Mouse (Mus musculus): Measurements from ENCODE around the gene Col16a1. TPM values are rescaled to one million over a fixed set of nuclear protein-coding genes. Genes with fewer than 3 reads are reported as not detected.
A peak's percentile ranks its signal among the peaks of the same experiment; 100 is the strongest.

Col16a1 gene
- polyA plus RNA-seq, 1 experiment from 2014 or later = 29.8 TPM

DNA sequence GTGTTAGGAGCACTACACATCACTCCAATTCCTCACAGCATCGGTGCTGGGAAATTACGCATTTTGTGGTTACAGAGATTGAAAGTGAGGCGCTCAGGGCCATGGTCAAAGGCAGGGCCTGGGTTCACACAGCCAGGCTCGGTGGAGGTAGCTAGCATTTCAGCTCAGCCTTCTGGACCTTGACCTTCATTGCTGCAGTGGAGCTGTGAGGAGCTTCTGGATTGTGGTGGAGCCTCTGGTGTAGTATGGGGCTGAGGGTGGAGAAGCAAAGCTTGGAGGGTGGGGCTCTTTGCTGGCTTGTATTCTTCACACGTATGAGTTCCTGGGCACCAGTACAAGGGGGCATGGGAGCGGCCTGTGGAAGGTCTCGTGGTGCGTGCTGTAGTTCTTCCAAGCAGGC, 24.7 kb upstream of the Col16a1 start:
- Histone ChIP-seq H3K4me2 (replicated peaks) (no peak overlapping the region), H3K27me3 (peaks cover 4% of the 10 kb centered on the region), H3K9me3 (replicated peaks) (no peaks in the 10 kb centered on the region), H3K36me3 (peaks cover 8% of the 10 kb centered on the region; the same call in 1 of the 2 replicates), H3K4me1 (peaks cover 17% of the 10 kb centered on the region), H3K4me3 (no peak overlapping the region), H3K27ac (no peak overlapping the region), H3K9ac (no peak overlapping the region)
- 81% methylated on average over 8 of the region's 8 CpGs for WGBS
- no peak for ATAC-seq (ENCODE audit: low FRiP score)

DNA sequence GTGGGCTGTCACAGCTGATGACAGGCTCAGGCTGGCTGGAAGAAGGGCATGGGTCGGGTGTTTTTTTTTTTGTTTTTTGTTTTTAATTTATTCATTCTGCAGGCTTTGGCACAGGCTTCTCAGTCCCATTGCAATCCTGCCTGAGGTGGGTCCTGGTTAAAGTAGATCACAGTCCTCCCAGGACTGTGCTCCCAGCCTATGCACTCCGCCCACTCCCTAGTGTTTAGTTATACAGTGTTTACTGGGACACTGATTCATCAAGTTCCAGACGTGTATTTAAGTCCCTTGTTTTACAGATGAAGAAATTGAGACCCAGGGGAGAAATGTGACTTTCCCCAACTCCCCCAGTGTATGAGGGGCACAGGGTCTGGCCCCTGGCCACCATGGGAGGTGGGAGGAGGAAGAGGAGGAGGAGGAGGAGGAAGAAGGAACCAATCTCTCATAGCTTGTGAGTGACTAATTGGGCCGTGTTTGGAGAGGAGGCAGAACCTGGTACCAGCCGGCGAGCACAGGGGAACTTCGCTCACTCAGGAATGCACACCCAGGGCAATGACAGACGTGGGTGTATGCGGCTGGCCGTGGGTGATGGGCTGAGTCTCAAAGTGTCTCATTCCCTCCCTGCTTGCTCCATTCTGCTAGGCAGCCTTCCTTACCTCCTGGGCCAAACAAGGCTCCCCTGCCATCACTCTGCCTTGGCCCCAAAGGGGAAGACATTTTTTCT, 24.0 kb upstream of the Col16a1 start:
- no peak for ATAC-seq (ENCODE audit: low FRiP score)

DNA sequence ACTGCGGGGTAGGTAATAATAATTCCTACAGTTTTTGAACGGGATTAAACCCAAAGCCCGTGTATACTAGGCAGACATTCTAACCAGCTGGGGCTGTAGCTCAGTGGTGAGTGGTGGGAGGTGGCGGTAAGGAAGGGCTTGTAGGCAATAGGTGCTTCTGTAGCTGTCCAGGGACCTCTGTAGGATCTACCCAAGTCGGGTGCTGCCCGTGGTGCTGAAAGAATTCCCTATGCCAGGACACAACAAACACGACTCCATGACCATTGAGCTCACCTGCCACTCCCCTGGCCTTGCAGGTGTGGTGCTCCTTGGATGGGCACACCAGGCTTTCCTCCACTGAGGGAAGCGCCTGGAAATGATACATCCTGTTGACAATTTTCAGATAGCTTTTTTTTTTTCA, 22.1 kb upstream of the Col16a1 start:
- no peak overlapping the region for H3K9ac ChIP-seq
- H3K36me3 ChIP-seq = no peaks in the 10 kb centered on the region
- H3K27me3 ChIP-seq = peaks cover under 1% of the 10 kb centered on the region
- no peak overlapping the region for H3K4me3 ChIP-seq
- 49% methylated on average over 8 of the region's 8 CpGs for WGBS
- no peak for ATAC-seq (ENCODE audit: low FRiP score)
- H3K27ac ChIP-seq = no peak overlapping the region
- H3K4me1 ChIP-seq = peaks cover 20% of the 10 kb centered on the region
- H3K9me3 ChIP-seq (replicated peaks) = no peaks in the 10 kb centered on the region
- H3K4me2 ChIP-seq (replicated peaks) = no peak overlapping the region

More for the DNA sequence above, 24.0 kb upstream of the Col16a1 start:
- H3K4me3 ChIP-seq = no peak overlapping the region
- no peaks in the 10 kb centered on the region for H3K9me3 ChIP-seq (replicated peaks)
- H3K27me3 ChIP-seq = peaks cover 4% of the 10 kb centered on the region
- peaks cover 20% of the 10 kb centered on the region for H3K4me1 ChIP-seq
- 0 out of 2 replicates have a peak, but pooled peaks cover 7% of the 10 kb centered on the region for H3K36me3 ChIP-seq
- H3K4me2 ChIP-seq (replicated peaks) = no peak overlapping the region
- no peak overlapping the region for H3K9ac ChIP-seq
- 73% methylated on average over 10 of the region's 10 CpGs for WGBS
- no peak overlapping the region for H3K27ac ChIP-seq

DNA sequence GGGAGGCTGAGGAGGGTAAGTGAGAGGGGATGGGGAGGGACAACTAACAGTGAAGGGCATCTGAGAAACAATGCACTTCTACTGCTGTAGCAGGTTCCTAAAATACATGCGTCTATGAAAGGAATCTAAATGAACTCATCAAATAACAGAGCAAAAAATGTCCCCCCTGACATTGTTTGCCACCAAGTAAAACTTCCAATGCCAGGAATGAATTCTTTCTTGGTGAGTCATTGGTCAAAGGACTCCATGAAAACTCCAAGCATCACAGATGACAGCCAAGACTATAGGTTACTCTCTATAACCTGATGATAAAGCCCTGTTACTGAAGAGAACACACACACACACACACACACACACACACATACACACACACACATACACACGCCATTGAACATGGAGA, 16.5 kb upstream of the Col16a1 start:
- Histone ChIP-seq H3K36me3 (no peaks in the 10 kb centered on the region), H3K27ac (no peak overlapping the region), H3K9ac (no peak overlapping the region), H3K27me3 (peaks cover 12% of the 10 kb centered on the region), H3K4me3 (no peak overlapping the region), H3K4me1 (peaks cover 38% of the 10 kb centered on the region), H3K9me3 (replicated peaks) (no peaks in the 10 kb centered on the region; the same call in 1 of the 2 replicates), H3K4me2 (replicated peaks) (no peak overlapping the region)
- no peak for ATAC-seq (ENCODE audit: low FRiP score)
- 89% methylated on average over 2 of the region's 2 CpGs for WGBS

DNA sequence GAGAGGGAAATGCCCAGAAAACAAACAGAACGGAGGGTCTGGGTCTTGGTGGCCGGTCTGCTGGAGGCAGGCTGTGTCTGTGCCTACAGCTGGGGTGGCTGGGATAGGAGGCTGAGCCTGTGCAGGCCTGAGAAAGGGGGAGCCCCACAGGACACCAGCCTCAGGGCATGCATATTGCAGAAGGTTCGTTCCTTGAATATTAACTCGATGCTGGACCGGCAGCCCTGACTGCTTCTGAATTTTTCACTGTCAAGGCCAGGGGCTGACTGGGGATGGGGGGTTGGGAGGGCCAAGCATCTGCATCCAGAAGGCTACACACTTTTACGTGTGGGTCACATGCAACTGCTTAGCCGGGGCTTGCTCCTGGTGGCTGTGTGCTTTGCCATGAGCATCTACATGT, 14.1 kb upstream of the Col16a1 start:
- H3K27me3 ChIP-seq = peaks cover 12% of the 10 kb centered on the region
- WGBS = 35% methylated on average over 7 of the region's 7 CpGs
- H3K4me1 ChIP-seq = peaks cover 38% of the 10 kb centered on the region
- no peaks in the 10 kb centered on the region; the same call in 1 of the 2 replicates for H3K9me3 ChIP-seq (replicated peaks)
- H3K9ac ChIP-seq = no peak overlapping the region
- no peak overlapping the region for H3K4me3 ChIP-seq
- H3K27ac ChIP-seq = peak overlapping the region; percentile 68
- H3K4me2 ChIP-seq (replicated peaks) = no peak overlapping the region
- ATAC-seq (ENCODE audit: low FRiP score) = peak; percentile 64
- H3K36me3 ChIP-seq = no peaks in the 10 kb centered on the region

DNA sequence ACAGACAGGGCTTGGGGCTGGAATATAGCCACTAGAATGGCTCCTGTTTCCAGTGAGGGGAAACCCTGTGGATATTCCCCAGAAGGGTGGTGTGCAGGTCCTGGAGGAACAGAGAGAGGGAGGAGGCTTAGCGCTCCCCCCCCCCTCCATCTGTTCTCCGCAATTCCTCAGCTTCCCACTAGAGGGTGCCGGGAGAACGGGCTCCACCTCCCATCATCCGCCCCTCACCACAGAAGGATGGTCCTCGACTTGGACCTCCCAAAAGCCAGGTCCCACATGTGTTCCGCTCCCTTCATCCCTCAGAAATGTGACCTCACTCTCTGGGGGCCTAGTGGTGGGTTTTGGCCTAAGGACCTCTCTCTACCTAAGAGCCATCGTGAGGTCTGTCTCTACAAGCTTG, 11.5 kb upstream of the Col16a1 start:
- H3K9ac ChIP-seq = no peak overlapping the region
- H3K36me3 ChIP-seq = no peaks in the 10 kb centered on the region
- peaks cover 12% of the 10 kb centered on the region for H3K27me3 ChIP-seq
- 3% methylated on average over 8 of the region's 8 CpGs for WGBS
- no peak overlapping the region for H3K4me3 ChIP-seq
- no peaks in the 10 kb centered on the region; the same call in 1 of the 2 replicates for H3K9me3 ChIP-seq (replicated peaks)
- ATAC-seq (ENCODE audit: low FRiP score) = peak; percentile 49
- peaks cover 38% of the 10 kb centered on the region for H3K4me1 ChIP-seq
- H3K27ac ChIP-seq = 0 out of 2 replicates have a peak overlapping the region, but pooled peaks have one; percentile 17
- H3K4me2 ChIP-seq (replicated peaks) = 0 out of 2 replicates have a peak overlapping the region, but pooled peaks have one; percentile 25

DNA sequence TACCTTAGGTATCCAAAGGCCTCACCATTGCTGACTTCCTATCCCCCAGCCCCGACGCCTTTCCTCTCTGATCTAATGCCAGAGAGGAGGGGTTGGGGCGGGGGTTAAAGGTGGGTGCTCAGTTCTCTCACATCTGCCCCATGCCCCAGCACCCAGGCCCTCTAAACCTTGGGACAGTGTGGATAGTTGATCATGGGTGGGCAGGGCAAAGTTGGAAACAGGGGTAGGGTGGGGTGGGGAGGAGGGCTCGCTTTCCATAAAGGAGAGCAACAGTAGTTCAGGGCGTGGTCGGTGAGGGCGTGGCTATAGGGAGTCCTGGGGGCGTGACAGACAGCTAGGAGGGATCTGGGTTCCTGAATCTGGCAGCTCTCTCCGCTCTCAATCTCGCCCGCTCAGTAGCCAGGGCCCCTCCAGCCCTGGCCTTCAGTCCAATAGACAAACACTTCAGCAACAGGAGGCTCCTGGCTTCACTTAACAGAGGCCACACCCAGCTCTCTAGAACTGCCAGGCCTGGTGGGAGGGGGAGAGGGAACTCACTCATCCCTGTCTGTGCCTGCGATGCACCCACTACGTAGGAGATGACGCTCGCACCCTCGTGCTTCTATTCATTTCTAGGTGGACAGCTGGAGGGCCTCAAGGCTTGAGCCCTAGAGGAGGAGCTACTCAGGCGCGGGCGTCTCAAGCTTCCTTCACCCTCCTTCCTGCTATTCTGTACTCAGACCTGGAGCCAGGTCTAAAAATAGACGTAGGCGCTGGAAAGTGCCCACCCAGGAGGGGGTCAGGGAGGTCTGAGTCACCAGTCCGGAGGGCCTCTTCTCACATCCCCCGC, 10.9 kb upstream of the Col16a1 start:
- peak overlapping the region; percentile 25; the same call in 1 of the 2 replicates for H3K4me2 ChIP-seq (replicated peaks)
- peak; percentile 23; the same call in 1 of the 2 replicates for ATAC-seq (ENCODE audit: low FRiP score)
- H3K9me3 ChIP-seq (replicated peaks) = no peaks in the 10 kb centered on the region
- peaks cover 38% of the 10 kb centered on the region for H3K4me1 ChIP-seq
- no peaks in the 10 kb centered on the region for H3K36me3 ChIP-seq
- 0 out of 2 replicates have a peak overlapping the region, but pooled peaks have one; percentile 17 for H3K27ac ChIP-seq
- peaks cover 12% of the 10 kb centered on the region for H3K27me3 ChIP-seq
- 18% methylated on average over 23 of the region's 23 CpGs for WGBS
- H3K4me3 ChIP-seq = no peak overlapping the region
- H3K9ac ChIP-seq = no peak overlapping the region

DNA sequence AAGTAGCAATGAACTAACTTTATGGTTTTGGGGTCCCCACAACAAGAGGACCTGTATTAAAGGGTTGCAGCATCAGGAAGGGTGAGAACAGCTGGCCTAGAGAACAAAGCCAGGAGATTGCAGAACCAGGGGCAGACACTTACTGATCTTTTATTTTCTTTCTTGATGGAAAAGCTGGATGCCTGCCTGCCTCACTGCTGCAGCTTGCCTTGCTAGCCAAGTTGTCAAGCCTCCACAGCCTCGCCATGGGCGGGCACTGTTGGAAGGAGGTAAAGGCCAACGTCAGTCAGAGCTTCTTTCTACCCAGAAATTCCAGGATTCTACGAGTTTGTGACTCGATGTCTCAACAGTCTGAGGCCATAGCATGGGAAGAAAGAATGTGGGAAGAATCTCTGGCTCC, 8.3 kb upstream of the Col16a1 start:
- no peak overlapping the region for H3K9ac ChIP-seq
- 49% methylated on average over 5 of the region's 5 CpGs for WGBS

DNA sequence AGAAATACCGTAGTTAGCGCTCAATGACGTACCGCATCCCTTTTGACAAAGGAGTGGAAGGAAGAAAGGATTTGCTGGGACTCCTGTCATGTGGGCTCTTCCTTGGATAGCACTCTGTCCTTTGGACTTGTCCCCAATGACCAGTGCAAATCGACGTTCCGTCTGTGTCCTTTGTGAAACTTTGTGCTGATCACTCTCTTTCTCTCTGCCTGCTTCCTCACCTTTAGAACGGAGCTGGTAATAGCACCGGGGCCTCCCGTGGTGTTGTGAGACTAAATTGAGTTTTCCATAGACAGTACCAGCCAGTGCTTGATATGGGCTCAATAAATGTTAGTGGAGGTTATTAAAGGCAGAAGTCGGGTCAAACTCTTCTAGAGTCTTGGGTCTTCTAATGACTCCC, 6.6 kb upstream of the Col16a1 start:
- ATAC-seq (ENCODE audit: low FRiP score) = no peak
- Histone ChIP-seq H3K4me2 (replicated peaks) (no peak overlapping the region), H3K27me3 (peaks cover 3% of the 10 kb centered on the region; the same call in 1 of the 2 replicates), H3K4me1 (peaks cover 25% of the 10 kb centered on the region), H3K4me3 (no peak overlapping the region), H3K9ac (no peak overlapping the region), H3K27ac (no peak overlapping the region), H3K36me3 (no peaks in the 10 kb centered on the region), H3K9me3 (replicated peaks) (no peaks in the 10 kb centered on the region)
- 86% methylated on average over 11 of the region's 11 CpGs for WGBS

More for the DNA sequence above, 8.3 kb upstream of the Col16a1 start:
- H3K4me2 ChIP-seq (replicated peaks) = no peak overlapping the region
- peaks cover 31% of the 10 kb centered on the region for H3K4me1 ChIP-seq
- no peak overlapping the region for H3K4me3 ChIP-seq
- ATAC-seq (ENCODE audit: low FRiP score) = no peak
- H3K27me3 ChIP-seq = peaks cover 10% of the 10 kb centered on the region
- H3K27ac ChIP-seq = no peak overlapping the region
- H3K9me3 ChIP-seq (replicated peaks) = no peaks in the 10 kb centered on the region
- H3K36me3 ChIP-seq = no peaks in the 10 kb centered on the region

DNA sequence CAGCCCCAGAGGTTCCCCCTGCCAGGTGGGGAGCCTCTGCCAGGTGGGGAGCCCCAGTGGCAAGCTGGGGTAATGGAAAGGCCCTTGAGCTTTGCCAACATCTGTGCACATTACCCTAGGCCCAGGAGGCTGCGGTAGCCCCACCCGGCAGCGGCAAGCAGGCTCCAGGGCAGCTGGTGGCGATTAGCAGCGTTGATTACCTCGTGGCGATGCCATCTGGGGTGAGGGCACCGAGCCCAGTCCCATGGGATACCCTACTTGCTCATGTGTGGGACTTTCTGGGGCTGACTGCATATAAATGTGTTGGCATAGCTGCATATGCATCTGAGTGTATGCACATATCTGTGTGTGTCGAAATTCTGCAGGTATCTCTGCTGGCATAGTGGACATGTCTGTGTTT, 3.4 kb upstream of the Col16a1 start:
- no peak overlapping the region for H3K4me3 ChIP-seq
- no peaks in the 10 kb centered on the region for H3K36me3 ChIP-seq
- H3K27ac ChIP-seq = no peak overlapping the region
- no peak overlapping the region for H3K4me2 ChIP-seq (replicated peaks)
- H3K4me1 ChIP-seq = peaks cover 37% of the 10 kb centered on the region
- H3K9me3 ChIP-seq (replicated peaks) = no peaks in the 10 kb centered on the region
- ATAC-seq (ENCODE audit: low FRiP score) = no peak
- H3K27me3 ChIP-seq = peaks cover 17% of the 10 kb centered on the region
- H3K9ac ChIP-seq = no peak overlapping the region
- WGBS = 51% methylated on average over 9 of the region's 9 CpGs

DNA sequence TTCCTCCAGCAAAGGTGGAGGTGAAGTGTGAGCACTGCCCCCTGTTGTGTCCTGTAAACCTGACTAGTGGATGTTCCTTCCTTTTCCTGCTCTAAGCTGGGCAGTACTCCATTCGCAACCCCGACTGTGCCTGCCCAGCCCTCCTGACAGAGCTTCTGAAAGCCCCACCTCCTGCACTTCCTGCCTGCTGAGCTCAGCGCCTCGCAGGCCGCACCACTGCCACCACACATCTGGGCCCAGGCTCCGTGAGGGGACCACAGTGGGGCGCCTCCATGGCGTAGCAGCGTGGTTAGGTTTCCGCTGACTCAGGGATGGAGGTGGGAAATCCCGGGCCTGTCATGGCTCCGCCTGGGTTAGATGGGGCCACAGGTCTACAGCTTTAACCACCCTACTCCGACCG, 2.0 kb upstream of the Col16a1 start:
- H3K9me3 ChIP-seq (replicated peaks) = no peaks in the 10 kb centered on the region
- ATAC-seq (ENCODE audit: low FRiP score) = no peak
- peak overlapping the region; percentile 24; the same call in 1 of the 2 replicates for H3K27ac ChIP-seq
- H3K27me3 ChIP-seq = peaks cover 17% of the 10 kb centered on the region
- no peak overlapping the region for H3K9ac ChIP-seq
- H3K36me3 ChIP-seq = no peaks in the 10 kb centered on the region
- H3K4me1 ChIP-seq = peaks cover 48% of the 10 kb centered on the region
- 14% methylated on average over 14 of the region's 14 CpGs for WGBS
- H3K4me3 ChIP-seq = no peak overlapping the region
- peak overlapping the region; percentile 9; the same call in 1 of the 2 replicates for H3K4me2 ChIP-seq (replicated peaks)

DNA sequence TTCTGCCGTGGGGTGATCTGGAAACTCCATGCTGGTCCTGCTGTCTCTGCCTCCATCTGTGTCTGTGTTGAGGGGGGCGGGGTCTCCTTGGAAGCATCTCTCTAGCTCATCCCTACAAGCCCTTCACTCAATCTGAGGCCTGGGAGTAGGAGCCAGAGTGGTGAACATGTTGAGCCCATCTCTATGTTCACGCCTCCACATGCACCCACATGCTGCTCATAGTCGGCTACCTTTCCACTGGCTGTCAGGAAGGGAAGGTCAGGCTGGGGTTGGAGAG, 501 bp downstream of the Col16a1 start:
- Histone ChIP-seq H3K27ac (peak overlapping the region; percentile 62), H3K4me2 (replicated peaks) (peak overlapping the region; percentile 77), H3K4me3 (peak overlapping the region; percentile 35), H3K27me3 (peaks cover 17% of the 10 kb centered on the region), H3K9ac (peak overlapping the region; percentile 66), H3K9me3 (replicated peaks) (no peaks in the 10 kb centered on the region), H3K4me1 (peaks cover 48% of the 10 kb centered on the region), H3K36me3 (no peaks in the 10 kb centered on the region)
- WGBS = 36% methylated on average over 4 of the region's 4 CpGs
- ATAC-seq (ENCODE audit: low FRiP score) = no peak
